Mouse (Mus musculus): ENCODE data around the gene Spata17. TPM values are rescaled to one million over a fixed set of nuclear protein-coding genes. Genes with fewer than 3 reads are reported as not detected.

Spata17 gene
- total and polyA plus RNA-seq, 3 experiments: 0.24 TPM; not detected in 2

DNA sequence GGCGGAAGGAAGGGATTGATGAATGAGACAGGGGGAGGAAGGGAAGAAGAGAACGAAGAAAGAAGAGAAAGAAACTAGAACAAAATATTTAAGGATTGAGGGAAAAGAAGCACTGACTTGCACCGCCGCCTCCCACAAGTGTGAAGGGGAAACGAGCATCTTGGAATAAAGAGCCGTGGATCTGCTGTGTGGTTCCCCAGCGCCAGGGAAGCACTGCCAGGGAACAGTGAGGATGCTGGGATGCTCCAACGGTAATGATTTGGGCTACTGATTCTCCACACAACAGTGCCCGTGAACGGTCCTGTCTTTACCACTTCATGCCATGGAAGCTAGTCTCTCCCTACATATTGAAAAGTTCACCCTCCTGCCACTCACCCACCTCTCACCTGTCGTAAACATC lies 89.5 kb downstream of the Spata17 start:
- dilution Hi-C loops (cut with MboI; ENCODE audit: extremely low pct_ligation_motif_present, extremely low pct_unique_long_range_greater_than_20kb, low sequenced_read_pairs): no loop called here
- in situ Hi-C loops (cut with MboI; ENCODE audit: low pct_ligation_motif_present, low pct_unique_long_range_greater_than_20kb, low sequenced_read_pairs): no loop called here
- DNase-seq (ENCODE audit: extremely low read depth): no peak

DNA sequence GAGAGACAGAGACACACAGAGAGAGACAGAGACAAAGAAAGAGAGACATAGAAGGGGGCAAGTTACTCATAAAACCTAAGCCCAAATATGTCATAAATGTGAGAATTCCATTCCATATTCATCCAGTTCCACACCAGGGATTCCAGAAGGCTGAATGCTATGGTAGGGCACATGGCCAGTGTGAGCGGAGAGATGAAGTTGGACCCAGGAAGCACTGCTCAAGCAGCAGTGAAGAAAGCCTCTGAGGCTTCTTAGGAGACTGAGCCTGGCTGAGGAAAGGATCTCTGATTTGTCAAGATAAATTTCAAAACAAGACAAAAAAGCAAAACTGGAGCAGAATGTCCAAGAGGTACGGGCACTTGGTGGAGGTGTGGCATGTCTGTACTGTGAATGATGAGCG lies 90.3 kb downstream of the Spata17 start:
- no peak overlapping the region for H3K4me3 ChIP-seq (replicated peaks in 1 of 3; ENCODE audit: low read depth in 2 of 3, low read length in 2 of 3, poor library complexity in 1 of 3)
- H3K79me2 ChIP-seq (replicated peaks; ENCODE audit: control insufficient read depth, extremely low read depth, insufficient read depth, poor library complexity, severe bottlenecking): no peaks in the 10 kb centered on the region
- H3K9me3 ChIP-seq (replicated peaks; ENCODE audit: low read length): no peaks in the 10 kb centered on the region
- H3K4me2 ChIP-seq (ENCODE audit: insufficient read depth, low read depth, poor library complexity, severe bottlenecking): no peak overlapping the region
- in situ Hi-C loops (cut with MboI; ENCODE audit: low pct_ligation_motif_present, low pct_unique_long_range_greater_than_20kb, low sequenced_read_pairs) (no loop called here), dilution Hi-C loops (cut with MboI; ENCODE audit: extremely low pct_ligation_motif_present, extremely low pct_unique_long_range_greater_than_20kb, low sequenced_read_pairs) (no loop called here)
- no peak for TF ChIP-seq ZKSCAN1 (IDR thresholded peaks at IDR 0.05; ENCODE audit: borderline replicate concordance, low read depth, low read length)
- no peak for TF ChIP-seq EP300 (IDR thresholded peaks at IDR 0.05; ENCODE audit: low read length)
- TF ChIP-seq MAFK (IDR thresholded peaks at IDR 0.05; ENCODE audit: insufficient replicate concordance, low read length): no peak
- no peak for TF ChIP-seq SIN3A (IDR thresholded peaks at IDR 0.05; ENCODE audit: low read length)
- no peak for TF ChIP-seq IRF4 (IDR thresholded peaks at IDR 0.05; ENCODE audit: low read depth, low read length)
- no peak for TF ChIP-seq CTCF (conservative IDR thresholded peaks at IDR 0.05 in 1 of 2, IDR thresholded peaks at IDR 0.05 in 1 of 2; ENCODE audit: low read depth in 2 of 2, low read length in 2 of 2)
- no peak for TF ChIP-seq CHD1 (IDR thresholded peaks at IDR 0.05; ENCODE audit: low read depth, low read length)
- TF ChIP-seq JUND (conservative IDR thresholded peaks at IDR 0.05; ENCODE audit: low read depth, low read length): no peak
- no peak for TF ChIP-seq KAT2A (IDR thresholded peaks at IDR 0.05; ENCODE audit: insufficient replicate concordance, low read length)
- TF ChIP-seq GABPA (IDR thresholded peaks at IDR 0.05; ENCODE audit: insufficient replicate concordance, low read depth, low read length): no peak
- no peak for TF ChIP-seq USF2 (conservative IDR thresholded peaks at IDR 0.05; ENCODE audit: low read depth, low read length)
- TF ChIP-seq ETS1 (conservative IDR thresholded peaks at IDR 0.05; ENCODE audit: low read depth, low read length): no peak
- no peak for TF ChIP-seq JUN (IDR thresholded peaks at IDR 0.05; ENCODE audit: insufficient read depth, low read depth, low read length)
- TF ChIP-seq E2F4 (IDR thresholded peaks at IDR 0.05; ENCODE audit: insufficient replicate concordance, low read depth, low read length): no peak
- TF ChIP-seq POLR2A (IDR thresholded peaks at IDR 0.05; ENCODE audit: low read depth, low read length): no peak
- TF ChIP-seq USF1 (IDR thresholded peaks at IDR 0.05; ENCODE audit: low read depth, low read length): no peak
- no peak for TF ChIP-seq ZC3H11A (IDR thresholded peaks at IDR 0.05; ENCODE audit: low read depth, low read length)
- TF ChIP-seq HCFC1 (IDR thresholded peaks at IDR 0.05; ENCODE audit: low read depth, low read length): no peak
- H3K9ac ChIP-seq (ENCODE audit: insufficient read depth, low read depth): no peak overlapping the region
- no peaks in the 10 kb centered on the region for H3K4me1 ChIP-seq (ENCODE audit: control insufficient read depth in 1 of 2, insufficient read depth in 2 of 2)
- no peak overlapping the region for H3K27ac ChIP-seq (ENCODE audit: insufficient read depth, low read depth)
- H3K27me3 ChIP-seq (replicated peaks): no peaks in the 10 kb centered on the region
- no peaks in the 10 kb centered on the region for H3K36me3 ChIP-seq (replicated peaks in 1 of 2; ENCODE audit: control insufficient read depth in 1 of 2, insufficient read depth in 1 of 2, low read length in 1 of 2)
- DNase-seq (ENCODE audit: extremely low read depth): no peak

More for the DNA sequence above, 89.5 kb downstream of the Spata17 start:
- Histone ChIP-seq H3K79me2 (replicated peaks; ENCODE audit: control insufficient read depth, extremely low read depth, insufficient read depth, poor library complexity, severe bottlenecking) (no peaks in the 10 kb centered on the region), H3K27ac (ENCODE audit: insufficient read depth, low read depth) (no peak overlapping the region), H3K9ac (ENCODE audit: insufficient read depth, low read depth) (no peak overlapping the region), H3K4me1 (ENCODE audit: control insufficient read depth in 1 of 2, insufficient read depth in 2 of 2) (no peaks in the 10 kb centered on the region), H3K9me3 (replicated peaks; ENCODE audit: low read length) (no peaks in the 10 kb centered on the region), H3K36me3 (replicated peaks in 1 of 2; ENCODE audit: control insufficient read depth in 1 of 2, insufficient read depth in 1 of 2, low read length in 1 of 2) (no peaks in the 10 kb centered on the region), H3K27me3 (replicated peaks) (no peaks in the 10 kb centered on the region), H3K4me3 (replicated peaks in 1 of 3; ENCODE audit: low read depth in 2 of 3, low read length in 2 of 3, poor library complexity in 1 of 3) (no peak overlapping the region), H3K4me2 (ENCODE audit: insufficient read depth, low read depth, poor library complexity, severe bottlenecking) (no peak overlapping the region)
- TF ChIP-seq MAZ (IDR thresholded peaks at IDR 0.05; ENCODE audit: low read depth, low read length) (no peak), ETS1 (conservative IDR thresholded peaks at IDR 0.05; ENCODE audit: low read depth, low read length) (no peak), ELF1 (IDR thresholded peaks at IDR 0.05; ENCODE audit: low read depth, low read length) (no peak), IRF4 (IDR thresholded peaks at IDR 0.05; ENCODE audit: low read depth, low read length) (no peak)

Data from CH12.LX (cell line).